Comparison of ENCODE assay signal across 20 mouse cellular contexts in genomic region chr15:27814677-27815391, GRCm38 (mm10).
A peak's percentile ranks its signal among the peaks of the same experiment; 100 is the strongest.
DNase-seq lines count a peak whose midpoint lies in the region; ATAC-seq and TF ChIP-seq lines count a peak whose summit lies in the region.
"Had no signal": no experiment of that assay in that cellular context is flagged by ENCODE, and none has a peak within 500 bp of the region (broad histone marks: within the 10 kb centered on the region; RNA-seq: fewer than 3 reads in every experiment).

No protein-coding gene starts in this region.

- H3K9me3 ChIP-seq in hindbrain, embryonic 14.5 days (ENCODE audit: control insufficient read depth, low read length), result no peaks in the 10 kb centered on the region
- H3K9me3 ChIP-seq in hindbrain, embryonic 11.5 days (ENCODE audit: control insufficient read depth, low read length), result no peaks in the 10 kb centered on the region
- no peaks in the 10 kb centered on the region for H3K9me3 ChIP-seq in stomach, embryonic 14.5 days (ENCODE audit: control insufficient read depth, low read depth, low read length)
- H3K9me3 ChIP-seq in stomach, postnatal 0 days (ENCODE audit: control insufficient read depth, low read length), result no peaks in the 10 kb centered on the region
- H3K9me3 ChIP-seq in embryonic facial prominence, embryonic 15.5 days (replicated peaks), result no peaks in the 10 kb centered on the region
- no peaks in the 10 kb centered on the region for H3K9me3 ChIP-seq in stomach, embryonic 15.5 days
- H3K9me3 ChIP-seq: forebrain, embryonic 13.5 days; liver, embryonic 13.5 days; megakaryocyte, embryonic 14.5 days had no signal

- no peak for TF ChIP-seq CTCF in stomach, postnatal 0 days (IDR thresholded peaks at IDR 0.05; ENCODE audit: low read depth)

- ATAC-seq in hindbrain, embryonic 14.5 days (ENCODE audit: low FRiP score), result no peak
- no peak for ATAC-seq in hindbrain, embryonic 11.5 days (ENCODE audit: low FRiP score)
- peak; percentile 39; the same call in 1 of the 2 replicates for ATAC-seq in stomach, embryonic 14.5 days (ENCODE audit: insufficient number of reproducible peaks, insufficient read depth, low FRiP score, low read depth)
- ATAC-seq in stomach, postnatal 0 days (ENCODE audit: low FRiP score, low TSS enrichment), result no peak
- ATAC-seq in embryonic facial prominence, embryonic 15.5 days (ENCODE audit: insufficient number of reproducible peaks, low FRiP score, low TSS enrichment, low read depth), result peak; percentile 69; the same call in 1 of the 2 replicates
- ATAC-seq in stomach, embryonic 15.5 days (ENCODE audit: insufficient read depth, low FRiP score, low read depth), result no peak
- ATAC-seq: forebrain, embryonic 13.5 days; intestine, postnatal 0 days had no signal

- no peaks in the 10 kb centered on the region for H3K27me3 ChIP-seq in hindbrain, embryonic 14.5 days (ENCODE audit: control insufficient read depth, insufficient read depth, low read length)
- no peaks in the 10 kb centered on the region for H3K27me3 ChIP-seq in hindbrain, embryonic 11.5 days (ENCODE audit: control insufficient read depth, insufficient read depth, low read length)
- no peaks in the 10 kb centered on the region for H3K27me3 ChIP-seq in stomach, embryonic 14.5 days (ENCODE audit: control insufficient read depth, insufficient read depth, low read length)
- H3K27me3 ChIP-seq in stomach, postnatal 0 days (ENCODE audit: control insufficient read depth, insufficient read depth, low read length), result no peaks in the 10 kb centered on the region
- no peaks in the 10 kb centered on the region for H3K27me3 ChIP-seq in embryonic facial prominence, embryonic 15.5 days
- H3K27me3 ChIP-seq in stomach, embryonic 15.5 days (replicated peaks), result no peaks in the 10 kb centered on the region
- H3K27me3 ChIP-seq: forebrain, embryonic 13.5 days; liver, embryonic 13.5 days; megakaryocyte, embryonic 14.5 days had no signal

- peaks cover 95% of the 10 kb centered on the region for H3K36me3 ChIP-seq in hindbrain, embryonic 14.5 days (replicated peaks; ENCODE audit: control insufficient read depth, insufficient read depth)
- H3K36me3 ChIP-seq in hindbrain, embryonic 11.5 days (ENCODE audit: control insufficient read depth, insufficient read depth, low read length), result peaks cover 15% of the 10 kb centered on the region
- H3K36me3 ChIP-seq in stomach, embryonic 14.5 days (ENCODE audit: control insufficient read depth, insufficient read depth, low read length), result peaks cover 51% of the 10 kb centered on the region
- peaks cover 28% of the 10 kb centered on the region for H3K36me3 ChIP-seq in stomach, postnatal 0 days (ENCODE audit: control insufficient read depth, insufficient read depth, low read length)
- H3K36me3 ChIP-seq in embryonic facial prominence, embryonic 15.5 days, result peaks cover 42% of the 10 kb centered on the region
- H3K36me3 ChIP-seq in stomach, embryonic 15.5 days, result peaks cover 20% of the 10 kb centered on the region
- H3K36me3 ChIP-seq: G1E had no signal

- H3K4me1 ChIP-seq in hindbrain, embryonic 14.5 days (replicated peaks; ENCODE audit: control insufficient read depth, insufficient read depth, low read length), result peaks cover 20% of the 10 kb centered on the region; the same call in 1 of the 2 replicates
- no peaks in the 10 kb centered on the region for H3K4me1 ChIP-seq in hindbrain, embryonic 11.5 days (replicated peaks; ENCODE audit: control insufficient read depth, insufficient read depth, low read length)
- peaks cover 16% of the 10 kb centered on the region for H3K4me1 ChIP-seq in stomach, embryonic 14.5 days (ENCODE audit: control insufficient read depth, insufficient read depth, low read length)
- no peaks in the 10 kb centered on the region for H3K4me1 ChIP-seq in stomach, postnatal 0 days (replicated peaks; ENCODE audit: control insufficient read depth, insufficient read depth)
- H3K4me1 ChIP-seq in embryonic facial prominence, embryonic 15.5 days, result peaks cover 35% of the 10 kb centered on the region
- 0 out of 2 replicates have a peak, but pooled peaks cover 7% of the 10 kb centered on the region for H3K4me1 ChIP-seq in stomach, embryonic 15.5 days
- H3K4me1 ChIP-seq: liver, embryonic 13.5 days had no signal

- no peak overlapping the region; the same call in 1 of the 2 replicates for H3K27ac ChIP-seq in hindbrain, embryonic 14.5 days
- H3K27ac ChIP-seq in hindbrain, embryonic 11.5 days (ENCODE audit: low read depth, low read length), result no peak overlapping the region
- peak overlapping the region; percentile 33; the same call in 1 of the 2 replicates for H3K27ac ChIP-seq in stomach, embryonic 14.5 days (ENCODE audit: low read length)
- no peak overlapping the region for H3K27ac ChIP-seq in stomach, postnatal 0 days (replicated peaks)
- peak overlapping the region; percentile 75 for H3K27ac ChIP-seq in embryonic facial prominence, embryonic 15.5 days (replicated peaks)
- 0 out of 2 replicates have a peak overlapping the region, but pooled peaks have one; percentile 26 for H3K27ac ChIP-seq in stomach, embryonic 15.5 days
- H3K27ac ChIP-seq: forebrain, embryonic 13.5 days; kidney, postnatal 0 days; liver, embryonic 13.5 days had no signal

- DNase-seq in hindbrain, embryonic 14.5 days (ENCODE audit: low spot score), result no peak
- no peak for DNase-seq in hindbrain, embryonic 11.5 days (ENCODE audit: low spot score)
- DNase-seq in stomach, postnatal 0 days (ENCODE audit: low spot score), result no peak
- no peak for DNase-seq in embryo, embryonic 11 days
- no peak for DNase-seq in cerebellum, postnatal 14 days
- DNase-seq: adrenal gland, adult 8-10 months; cerebellum, adult 8-10 months; heart, postnatal 36 days; liver, embryonic 13.5 days; thymus, postnatal 25 days had no signal

- H3K4me2 ChIP-seq in hindbrain, embryonic 14.5 days (replicated peaks), result no peak overlapping the region
- H3K4me2 ChIP-seq in hindbrain, embryonic 11.5 days (replicated peaks; ENCODE audit: low read depth, low read length), result no peak overlapping the region
- H3K4me2 ChIP-seq in stomach, embryonic 14.5 days (replicated peaks; ENCODE audit: low read depth, low read length), result no peak overlapping the region
- no peak overlapping the region for H3K4me2 ChIP-seq in stomach, postnatal 0 days (replicated peaks; ENCODE audit: low read depth)
- no peak overlapping the region for H3K4me2 ChIP-seq in embryonic facial prominence, embryonic 15.5 days (replicated peaks)
- no peak overlapping the region for H3K4me2 ChIP-seq in stomach, embryonic 15.5 days
- H3K4me2 ChIP-seq: forebrain, embryonic 13.5 days; heart, embryonic 11.5 days; liver, embryonic 13.5 days had no signal

- H3K4me3 ChIP-seq in hindbrain, embryonic 14.5 days (replicated peaks; ENCODE audit: low read length), result no peak overlapping the region
- no peak overlapping the region for H3K4me3 ChIP-seq in hindbrain, embryonic 11.5 days (ENCODE audit: low read depth, low read length)
- H3K4me3 ChIP-seq in stomach, embryonic 14.5 days (ENCODE audit: low read depth, low read length), result no peak overlapping the region
- H3K4me3 ChIP-seq in stomach, postnatal 0 days (ENCODE audit: low read depth, low read length), result no peak overlapping the region
- no peak overlapping the region for H3K4me3 ChIP-seq in embryonic facial prominence, embryonic 15.5 days (replicated peaks)
- no peak overlapping the region for H3K4me3 ChIP-seq in stomach, embryonic 15.5 days (replicated peaks)
- H3K4me3 ChIP-seq: forebrain, embryonic 13.5 days; liver, embryonic 13.5 days; megakaryocyte, embryonic 14.5 days; myocyte had no signal

- WGBS in hindbrain, embryonic 14.5 days, result 67% methylated on average over 6 of the region's 6 CpGs
- WGBS in hindbrain, embryonic 11.5 days, result 75% methylated on average over 6 of the region's 6 CpGs
- 44% methylated on average over 6 of the region's 6 CpGs for WGBS in stomach, embryonic 14.5 days
- 61% methylated on average over 6 of the region's 6 CpGs for WGBS in stomach, postnatal 0 days
- 23% methylated on average over 6 of the region's 6 CpGs for WGBS in embryonic facial prominence, embryonic 15.5 days
- WGBS in stomach, embryonic 15.5 days, result 57% methylated on average over 6 of the region's 6 CpGs

- no peak for TF ChIP-seq EP300 in stomach, postnatal 0 days (optimal IDR thresholded peaks at IDR 0.05)

- 0 out of 2 replicates have a peak overlapping the region, but pooled peaks have one; percentile 11 for H3K9ac ChIP-seq in hindbrain, embryonic 14.5 days
- H3K9ac ChIP-seq in hindbrain, embryonic 11.5 days (ENCODE audit: low read depth, low read length), result no peak overlapping the region
- H3K9ac ChIP-seq in stomach, embryonic 14.5 days (replicated peaks; ENCODE audit: low read depth, low read length), result no peak overlapping the region
- no peak overlapping the region for H3K9ac ChIP-seq in stomach, postnatal 0 days (ENCODE audit: low read length)
- H3K9ac ChIP-seq in embryonic facial prominence, embryonic 15.5 days, result no peak overlapping the region
- H3K9ac ChIP-seq in stomach, embryonic 15.5 days, result no peak overlapping the region
- H3K9ac ChIP-seq: forebrain, embryonic 13.5 days; liver, embryonic 13.5 days had no signal

Comparison
In these comparisons a context has a peak if more than half of its experiments do, and no peak if none do; other contexts are left out.
1. ATAC-seq: peak in stomach, embryonic 14.5 days (single experiment) and embryonic facial prominence, embryonic 15.5 days (single experiment); none in hindbrain, embryonic 14.5 days (single experiment), hindbrain, embryonic 11.5 days (single experiment), stomach, postnatal 0 days (single experiment) and stomach, embryonic 15.5 days (single experiment).
2. H3K27ac ChIP-seq: peak in stomach, embryonic 14.5 days (single experiment), embryonic facial prominence, embryonic 15.5 days (single experiment) and stomach, embryonic 15.5 days (single experiment); none in hindbrain, embryonic 14.5 days (single experiment), hindbrain, embryonic 11.5 days (single experiment) and stomach, postnatal 0 days (single experiment).